Mouse (Mus musculus) forebrain, embryonic 11.5 days (tissue): Measurements from ENCODE around the gene Vps16. TPM values are rescaled to one million over a fixed set of nuclear protein-coding genes. Genes with fewer than 3 reads are reported as not detected.

Source experiments
- polyA plus RNA-seq: library from polyadenylated mRNA; unstranded; fragments of >200 nt; fragmentation: Nextera tagmentation; extraction: Ambion mirVana; gene quantifications from 2 replicates; pipeline ENCODE4 v1.2.1, GENCODE M21; 2014

Vps16 gene
- polyA plus RNA-seq, 1 experiment from 2014 or later: 95.8 TPM

Other genes with a start within 250 kb of the Vps16 start
- gene Snrpb, start 244.9 kb upstream of the Vps16 start, polyA plus RNA-seq: 733 and 765 TPM in 2 replicates
- gene Tmc2, start 229.1 kb upstream of the Vps16 start, polyA plus RNA-seq: 0.05 TPM in 1 of 2 replicates, not detected in the other
- 375 and 381 TPM in 2 replicates for gene Nop56, start 149.9 kb upstream of the Vps16 start, polyA plus RNA-seq
- gene Idh3b, start 139.8 kb upstream of the Vps16 start, polyA plus RNA-seq: 138 and 158 TPM in 2 replicates
- gene Ebf4, start 129.2 kb upstream of the Vps16 start, polyA plus RNA-seq: 2.5 and 2.8 TPM in 2 replicates
- 27.1 and 29.9 TPM in 2 replicates for gene Cpxm1, start 26.8 kb upstream of the Vps16 start, polyA plus RNA-seq
- gene Gm28372, start 19.1 kb upstream of the Vps16 start, polyA plus RNA-seq: not detected in 2 replicates
- not detected in 2 replicates for gene 1700020A23Rik, start 19.1 kb upstream of the Vps16 start, polyA plus RNA-seq
- not detected in 2 replicates for gene Tmem239, start 17.9 kb upstream of the Vps16 start, polyA plus RNA-seq
- gene Pced1a, start 362 bp downstream of the Vps16 start, polyA plus RNA-seq: 9.6 and 12.2 TPM in 2 replicates
- 116 and 128 TPM in 2 replicates for gene Ptpra, start 25.9 kb downstream of the Vps16 start, polyA plus RNA-seq
- gene Mrps26, start 139.4 kb downstream of the Vps16 start, polyA plus RNA-seq: 70.5 and 81.0 TPM in 2 replicates
- not detected in 2 replicates for gene Oxt, start 151.8 kb downstream of the Vps16 start, polyA plus RNA-seq
- not detected in 2 replicates for gene Avp, start 158.2 kb downstream of the Vps16 start, polyA plus RNA-seq
- gene Fastkd5, start 205.7 kb downstream of the Vps16 start, polyA plus RNA-seq: 20.5 and 21.5 TPM in 2 replicates
- gene Ubox5, start 205.7 kb downstream of the Vps16 start, polyA plus RNA-seq: 17.8 and 21.5 TPM in 2 replicates
- 1.6 and 1.7 TPM in 2 replicates for gene Lzts3, start 218.5 kb downstream of the Vps16 start, polyA plus RNA-seq
- 46.8 and 48.5 TPM in 2 replicates for gene Ddrgk1, start 240.3 kb downstream of the Vps16 start, polyA plus RNA-seq
- 152 and 156 TPM in 2 replicates for gene Itpa, start 243.3 kb downstream of the Vps16 start, polyA plus RNA-seq